Mouse (Mus musculus) testis, adult 10 weeks (tissue): ENCODE data around the gene Olfr722. TPM values are rescaled to one million over a fixed set of nuclear protein-coding genes. Genes with fewer than 3 reads are reported as not detected.

Source experiments
- polyA plus RNA-seq: library from polyadenylated mRNA; stranded (reverse); fragments of 350-450 nt; fragmentation: Illumina TruSeq; extraction: RNeasy Lipid Tissue Mini Kit (QIAGEN cat#74804); gene quantifications from one replicate; pipeline ENCODE4 v1.2.3, GENCODE M21; 2014; ENCODE audit warnings: low read depth, low replicate concordance

The Olfr722 gene
- polyA plus RNA-seq: not detected

GRCm38 (mm10) chr14:49901899-49902298, at the start of gene Olfr722:
Gene Olfr722 (minus strand): TSS chr14:49901999.

GRCm38 (mm10) chr14:49931687-49932086, 29.9 kb upstream of the Olfr722 start, which contains the start of gene Olfr723:
Gene Olfr723 (minus strand): TSS chr14:49931787.

Other genes with a start within 250 kb of the Olfr722 start
- gene Armh4, start 118.6 kb downstream of the Olfr722 start, polyA plus RNA-seq: 0.64 TPM
- gene Olfr723, start 29.8 kb upstream of the Olfr722 start, polyA plus RNA-seq: not detected
- gene Olfr724, start 61.3 kb upstream of the Olfr722 start, polyA plus RNA-seq: not detected
- gene Olfr725, start 138.4 kb upstream of the Olfr722 start, polyA plus RNA-seq: not detected
- gene Olfr726, start 189.0 kb upstream of the Olfr722 start, polyA plus RNA-seq: not detected
- gene Olfr727, start 221.2 kb upstream of the Olfr722 start, polyA plus RNA-seq: not detected
- gene Olfr728, start 240.7 kb upstream of the Olfr722 start, polyA plus RNA-seq: not detected